Mouse (Mus musculus) monocyte, adult 2 months (primary cell): ENCODE measurements around the gene Sv2a.

Experiments used
- DNase-seq, 2 experiments: peaks; one replicate each; pipeline ENCODE4 v3.0.0; 2022; ENCODE audit warnings: low spot score in 2 of 2, low read depth in 1 of 2

Sv2a gene

DNA sequence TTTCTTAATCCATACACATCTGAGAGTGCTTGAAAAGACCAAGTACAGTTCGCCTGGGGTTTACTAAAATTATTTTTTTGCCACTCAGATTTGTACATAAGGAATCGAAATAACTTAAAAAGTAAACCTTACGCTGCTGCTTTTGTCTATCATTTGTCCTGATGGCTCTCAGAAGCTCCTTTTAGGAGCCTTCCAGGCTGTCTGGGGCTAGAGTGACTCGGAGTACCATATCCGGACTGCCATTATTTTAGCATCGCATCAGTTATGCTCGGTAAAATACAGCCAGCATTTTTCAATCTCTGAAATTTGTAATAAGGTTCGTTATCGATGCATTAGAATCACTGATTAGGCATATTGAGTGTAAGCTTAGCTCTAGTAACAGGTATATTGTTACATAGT, 59.8 kb downstream of the Sv2a start:
- no peak for DNase-seq

GRCm38 (mm10) chr3:96243921-96244572, 63.1 kb downstream of the Sv2a start:
- no peak for DNase-seq
